Mouse (Mus musculus) lung, postnatal 0 days (tissue): ENCODE measurements around the gene Myo1f. TPM values are rescaled to one million over a fixed set of nuclear protein-coding genes. Genes with fewer than 3 reads are reported as not detected.

Experiments
- ATAC-seq: fragments of 200-750 bp; cut with Nextera tagmentation; 2 replicates; pipeline ENCODE4 v1.8.0; 2017; ENCODE audit warnings: moderate library complexity
- DNase-seq: peaks from one replicate; pipeline ENCODE4 v3.0.0-alpha.2; 2016; ENCODE audit warnings: low spot score
- H3K27ac ChIP-seq: fragments of 300-500 bp; sonication (generic); 2 replicates; pipeline ENCODE4 v1.5.1; 2014; ENCODE audit warnings: antibody characterized with exemption, mild to moderate bottlenecking, low read length, mixed read lengths
- H3K27me3 ChIP-seq: fragments of 300-500 bp; sonication (generic); replicated peaks from 2 replicates; pipeline ENCODE4 v1.6.1; 2014; ENCODE audit warnings: low read length, mixed read lengths; ENCODE audit not compliant: insufficient read depth
- H3K36me3 ChIP-seq: fragments of 300-500 bp; sonication (generic); 2 replicates; pipeline ENCODE4 v1.6.1; 2014; ENCODE audit warnings: low read length, mixed read lengths; ENCODE audit not compliant: insufficient read depth
- H3K4me1 ChIP-seq: fragments of 300-500 bp; sonication (generic); 2 replicates; pipeline ENCODE4 v1.6.1; 2014; ENCODE audit warnings: antibody characterized with exemption, low read depth, low read length, mixed read lengths; ENCODE audit not compliant: insufficient read depth
- H3K4me2 ChIP-seq: fragments of 300-500 bp; sonication (generic); replicated peaks from 2 replicates; pipeline ENCODE4 v1.6.1; 2014; ENCODE audit warnings: low read depth, mild to moderate bottlenecking, low read length, moderate library complexity, mixed read lengths
- H3K4me3 ChIP-seq: fragments of 300-500 bp; sonication (generic); 2 replicates; pipeline ENCODE4 v1.5.1; 2014; ENCODE audit warnings: low read depth, low read length
- H3K9ac ChIP-seq: fragments of 300-500 bp; sonication (generic); replicated peaks from 2 replicates; pipeline ENCODE4 v1.6.1; 2014; ENCODE audit warnings: low read depth, mild to moderate bottlenecking
- H3K9me3 ChIP-seq: fragments of 300-500 bp; sonication (generic); 2 replicates; pipeline ENCODE4 v1.6.1; 2016; ENCODE audit warnings: low read length, mixed read lengths
- CTCF ChIP-seq: IDR thresholded peaks from 2 replicates; pipeline ENCODE4 v1.5.1; 2016; ENCODE audit warnings: antibody characterized with exemption, mild to moderate bottlenecking
- EP300 ChIP-seq: IDR thresholded peaks from 2 replicates; pipeline ENCODE4 v1.6.1; 2016; ENCODE audit warnings: antibody characterized with exemption, mild to moderate bottlenecking, control low read depth
- WGBS: fragments of 180-500 bp; shearing (Covaris S2); extraction: QIAGEN DNeasy Blood & Tissue Kit; methylation state at CpG from one replicate; pipeline ENCODE4 v1.1.7; 2014; 5-methylcytosine and 5-hydroxymethylcytosine counted together
- polyA plus RNA-seq: library from polyadenylated mRNA; unstranded; fragments of >200 nt; fragmentation: Nextera tagmentation; extraction: Ambion mirVana; gene quantifications from 2 replicates; pipeline ENCODE4 v1.2.1, GENCODE M21; 2015

The Myo1f gene
- 6.5 and 8.1 TPM in 2 replicates for polyA plus RNA-seq

DNA sequence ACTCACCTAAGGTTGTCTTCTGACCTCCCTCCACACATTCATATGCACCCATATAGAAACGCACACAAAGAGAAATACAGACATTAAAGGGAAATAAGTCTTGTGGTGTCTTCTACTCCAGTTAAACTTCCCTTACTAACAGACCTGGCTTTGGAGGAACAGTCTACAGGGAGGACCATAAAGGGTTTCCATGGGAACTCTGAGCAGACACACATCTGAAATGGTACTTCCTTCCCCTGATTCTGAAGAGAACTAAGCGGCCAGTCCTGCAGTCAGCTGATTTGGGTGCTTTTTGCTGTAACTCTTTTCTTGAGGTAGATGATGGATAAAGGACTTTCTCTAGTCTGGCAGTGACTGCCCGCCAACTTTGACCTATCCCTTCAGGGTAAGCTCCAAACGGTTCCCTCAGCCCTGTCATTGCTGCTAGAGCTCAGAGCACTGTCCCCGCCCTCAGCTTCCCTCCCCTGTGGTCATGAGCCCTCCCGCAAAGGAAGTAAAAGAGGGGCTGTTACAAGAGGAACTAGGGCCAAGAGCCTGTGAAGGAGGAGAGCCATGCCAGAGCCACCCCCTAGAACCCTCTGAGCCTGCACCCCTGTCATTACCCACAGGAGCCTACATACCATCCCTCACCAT is at the start of gene Myo1f:
TSS of gene Myo1f (plus strand) at position 485 of the 633 bp plus-strand sequence.
- TF ChIP-seq EP300 (no peak), CTCF (no peak)
- Histone ChIP-seq H3K4me2 (no peak within 1 kb of the TSS), H3K9ac (no peak within 1 kb of the TSS), H3K4me1 (no peaks in the 10 kb centered on the region), H3K27ac (no peak within 1 kb of the TSS), H3K4me3 (0 out of 2 replicates have a peak within 1 kb of the TSS, but pooled peaks have one; percentile 6), H3K36me3 (0 out of 2 replicates have a peak, but pooled peaks cover 14% of the 10 kb centered on the region), H3K9me3 (no peaks in the 10 kb centered on the region), H3K27me3 (no peaks in the 10 kb centered on the region)
- ATAC-seq (peak; percentile 40), DNase-seq (peak; percentile 50)
- 39% methylated on average over 6 of the region's 6 CpGs for WGBS

DNA sequence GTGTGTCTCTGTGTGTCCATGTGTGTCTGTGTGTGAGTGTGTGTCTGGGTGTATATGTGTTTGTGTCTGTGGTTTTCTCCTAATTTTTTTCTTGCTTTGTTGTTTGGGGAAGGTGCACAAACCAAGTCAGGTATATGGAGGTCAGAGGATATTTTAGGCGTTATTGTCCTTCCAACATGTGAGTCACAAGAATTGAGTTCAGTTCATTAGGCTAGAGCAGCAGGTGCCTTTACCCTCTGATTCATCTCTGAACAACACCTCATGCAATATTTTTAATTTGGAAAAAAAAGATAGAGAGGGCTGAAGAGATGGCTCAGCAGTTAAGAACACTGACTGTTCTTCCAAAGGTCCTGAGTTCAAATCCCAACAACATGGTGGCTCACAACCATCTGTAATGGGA is 47.1 kb upstream of the Myo1f start:
- H3K27me3 ChIP-seq: no peaks in the 10 kb centered on the region
- H3K4me3 ChIP-seq: no peak overlapping the region
- no peak for DNase-seq
- no peak overlapping the region for H3K27ac ChIP-seq
- no peak overlapping the region for H3K4me2 ChIP-seq
- WGBS: 97% methylated on average over 1 of the region's 1 CpGs
- H3K9ac ChIP-seq: no peak overlapping the region
- no peaks in the 10 kb centered on the region for H3K9me3 ChIP-seq
- no peak for ATAC-seq
- H3K36me3 ChIP-seq: no peaks in the 10 kb centered on the region
- TF ChIP-seq EP300 (no peak), CTCF (no peak)
- H3K4me1 ChIP-seq: peaks cover 8% of the 10 kb centered on the region

GRCm38 (mm10) chr17:33510172-33510571 is 45.3 kb upstream of the Myo1f start:
- Histone ChIP-seq H3K27ac (no peak overlapping the region), H3K4me3 (no peak overlapping the region), H3K4me1 (no peaks in the 10 kb centered on the region), H3K27me3 (no peaks in the 10 kb centered on the region), H3K36me3 (no peaks in the 10 kb centered on the region), H3K9me3 (no peaks in the 10 kb centered on the region), H3K4me2 (no peak overlapping the region), H3K9ac (no peak overlapping the region)
- ATAC-seq: peak; percentile 48
- DNase-seq: peak; percentile 48
- WGBS: 33% methylated on average over 5 of the region's 5 CpGs
- no peak for TF ChIP-seq CTCF
- peak; percentile 29; the same call in 1 of the 2 replicates for TF ChIP-seq EP300

DNA sequence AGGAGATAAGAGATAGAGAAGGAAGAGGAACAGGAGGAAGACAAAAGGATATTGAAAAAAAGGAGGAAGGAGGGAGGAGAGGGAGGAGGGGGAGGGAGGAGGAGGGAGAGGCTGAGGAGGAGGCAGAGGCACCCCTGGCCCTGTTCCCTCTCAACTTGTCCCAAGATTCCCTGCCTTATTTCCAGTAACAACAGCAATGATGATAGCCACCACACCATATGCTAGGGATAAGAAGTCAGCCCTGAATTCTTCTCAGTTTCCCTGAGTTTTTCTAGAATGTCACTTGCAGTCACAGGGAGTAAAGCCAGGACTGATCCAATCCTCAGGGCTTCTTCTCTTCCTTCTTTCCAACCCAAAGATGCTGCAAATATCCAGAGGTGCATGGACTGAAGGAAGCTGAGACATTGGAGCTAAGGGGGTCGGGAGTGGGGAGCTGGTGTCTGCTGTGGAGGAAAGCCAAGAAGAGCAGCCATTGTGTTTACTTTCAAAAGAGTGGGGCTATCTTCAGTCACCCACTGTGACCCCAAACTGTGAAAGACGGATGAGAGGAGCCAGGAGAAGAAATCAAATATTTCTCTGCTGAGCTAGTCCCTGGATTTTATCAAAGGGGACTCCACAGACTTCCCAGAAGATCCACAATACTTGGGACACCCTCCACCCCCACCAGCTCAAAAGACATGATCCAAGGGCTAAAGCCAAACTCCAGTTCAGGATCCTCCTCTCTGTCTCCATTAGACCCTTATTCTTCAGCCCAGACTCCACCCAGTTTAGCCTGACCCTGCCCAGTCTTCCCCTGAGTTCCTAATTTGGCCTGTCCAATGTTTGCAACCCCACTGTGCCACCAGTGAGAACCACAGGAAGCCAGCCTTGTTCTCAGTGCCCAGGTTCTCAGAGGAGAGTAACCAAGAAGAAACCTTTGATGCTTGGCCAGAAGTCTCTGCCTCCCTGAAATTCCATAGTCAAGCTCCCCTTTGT is 42.8 kb upstream of the Myo1f start:
- TF ChIP-seq CTCF: no peak
- 0 out of 2 replicates have a peak, but pooled peaks have one; percentile 12 for TF ChIP-seq EP300
- Histone ChIP-seq H3K4me2 (no peak overlapping the region), H3K9ac (no peak overlapping the region), H3K4me1 (no peaks in the 10 kb centered on the region), H3K9me3 (no peaks in the 10 kb centered on the region), H3K27ac (peak overlapping the region; percentile 12; the same call in 1 of the 2 replicates), H3K27me3 (no peaks in the 10 kb centered on the region), H3K4me3 (no peak overlapping the region), H3K36me3 (no peaks in the 10 kb centered on the region)
- ATAC-seq: peak; percentile 55; the same call in 1 of the 2 replicates
- DNase-seq: peak; percentile 35
- 25% methylated on average over 2 of the region's 2 CpGs for WGBS

DNA sequence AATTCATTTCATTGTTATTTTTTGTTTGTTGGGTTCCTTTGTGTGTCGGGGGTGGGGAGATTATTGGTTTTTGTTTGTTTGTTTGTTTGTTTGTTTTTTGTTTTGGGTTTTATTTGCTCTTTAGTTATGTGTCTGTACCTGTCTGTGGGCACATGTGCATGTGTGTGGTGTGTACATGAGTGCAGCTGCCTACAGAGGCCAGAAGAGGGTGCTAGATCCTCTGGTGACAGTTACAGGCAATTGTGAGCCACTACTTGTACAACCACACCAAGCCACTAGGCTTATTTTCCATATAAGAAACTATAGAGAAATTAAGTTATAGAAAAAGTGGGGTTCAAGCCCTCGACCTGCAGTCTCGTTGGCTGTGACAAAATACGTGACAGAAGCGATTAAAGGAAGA is 41.6 kb upstream of the Myo1f start:
- Histone ChIP-seq H3K4me3 (no peak overlapping the region), H3K27ac (no peak overlapping the region), H3K36me3 (no peaks in the 10 kb centered on the region), H3K9ac (no peak overlapping the region), H3K4me2 (no peak overlapping the region), H3K27me3 (no peaks in the 10 kb centered on the region), H3K4me1 (no peaks in the 10 kb centered on the region), H3K9me3 (no peaks in the 10 kb centered on the region)
- TF ChIP-seq EP300: no peak
- peak; percentile 65 for TF ChIP-seq CTCF
- peak; percentile 29 for DNase-seq
- no peak for ATAC-seq
- WGBS: 67% methylated on average over 5 of the region's 5 CpGs

DNA sequence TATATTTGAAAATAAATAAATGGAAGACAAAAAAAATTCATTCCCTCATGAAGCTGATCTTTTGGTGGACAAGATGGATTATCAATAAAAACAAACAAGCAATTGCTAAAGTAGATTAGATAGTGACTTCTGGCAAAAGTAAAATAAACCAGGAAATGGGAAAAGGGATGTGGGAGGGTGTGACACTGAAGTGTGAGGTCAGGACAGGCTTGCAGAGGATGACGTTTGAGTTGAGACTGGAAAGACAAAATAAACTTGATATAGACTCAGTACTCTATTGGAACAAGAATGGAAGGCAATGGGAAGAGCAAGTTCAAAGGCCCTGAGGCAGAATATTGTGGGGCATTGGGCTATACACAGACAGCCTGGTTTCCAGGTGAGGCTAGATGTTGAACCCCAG is 35.1 kb upstream of the Myo1f start:
- Histone ChIP-seq H3K27me3 (no peaks in the 10 kb centered on the region), H3K27ac (no peak overlapping the region), H3K9ac (no peak overlapping the region), H3K4me1 (peaks cover 4% of the 10 kb centered on the region; the same call in 1 of the 2 replicates), H3K9me3 (no peaks in the 10 kb centered on the region), H3K36me3 (no peaks in the 10 kb centered on the region), H3K4me3 (no peak overlapping the region), H3K4me2 (no peak overlapping the region)
- peak; percentile 71 for DNase-seq
- TF ChIP-seq CTCF (no peak), EP300 (peak; percentile 64)
- 0% methylated on average over 1 of the region's 1 CpGs for WGBS
- ATAC-seq: no peak
